Mouse (Mus musculus): ENCODE results near the gene Folr2. TPM values are rescaled to one million over a fixed set of nuclear protein-coding genes. Genes with fewer than 3 reads are reported as not detected.

Gene Folr2
- polyA plus RNA-seq, 2 experiments = 4.2 to 7.4 TPM

DNA sequence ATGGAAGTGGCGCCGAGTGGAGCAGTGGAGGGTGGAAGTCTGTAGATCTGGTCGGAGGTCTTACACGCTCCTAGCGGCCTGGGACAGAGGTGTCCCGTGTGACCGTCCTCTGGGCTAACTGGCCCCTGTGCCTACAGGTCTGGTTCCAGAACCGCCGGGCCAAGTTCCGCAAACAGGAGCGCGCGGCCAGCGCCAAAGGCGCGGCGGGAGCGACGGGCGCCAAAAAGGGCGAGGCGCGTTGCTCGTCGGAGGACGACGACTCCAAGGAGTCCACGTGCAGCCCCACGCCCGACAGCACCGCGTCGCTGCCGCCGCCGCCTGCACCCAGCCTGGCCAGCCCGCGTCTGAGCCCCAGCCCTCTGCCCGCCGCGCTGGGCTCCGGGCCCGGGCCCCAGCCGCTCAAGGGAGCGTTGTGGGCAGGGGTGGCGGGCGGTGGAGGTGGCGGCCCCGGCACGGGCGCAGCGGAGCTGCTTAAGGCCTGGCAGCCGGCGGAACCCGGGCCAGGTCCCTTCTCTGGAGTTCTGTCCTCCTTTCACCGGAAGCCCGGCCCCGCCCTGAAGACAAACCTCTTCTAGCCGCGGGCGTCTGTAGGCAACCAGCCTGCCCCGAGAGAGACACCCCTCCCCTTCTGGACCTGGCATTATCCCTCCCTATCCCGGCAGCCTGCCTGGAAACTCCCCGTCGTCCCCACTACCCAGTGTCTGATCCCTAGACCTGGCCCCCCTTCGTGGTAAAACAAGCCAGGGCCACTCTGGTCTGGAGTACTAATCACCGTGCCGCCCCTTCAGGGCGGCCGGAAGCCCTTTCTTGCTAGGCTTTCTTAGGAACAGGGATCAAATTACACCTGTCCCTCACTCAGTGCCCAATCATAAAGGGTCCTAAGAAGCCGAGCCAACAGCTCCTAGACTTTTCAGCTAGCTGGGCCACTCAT, 35.2 kb downstream of the Folr2 start:
- WGBS (ENCODE audit: insufficient replicate concordance) = under 1% methylated on average over 71 of the region's 71 CpGs
- peak overlapping the region in 1 of 2 experiments; percentile 37; a peak in 3 of 4 replicates for H3K4me3 ChIP-seq (ENCODE audit: insufficient read depth in 1 of 2, low read depth in 2 of 2, low read length in 2 of 2)

GRCm38 (mm10) chr7:101820295-101821030, 36.5 kb downstream of the Folr2 start:
- TF ChIP-seq CTCF (IDR thresholded peaks at IDR 0.05; ENCODE audit: low read depth) (no peak), EP300 (IDR thresholded peaks at IDR 0.05; ENCODE audit: low read depth) (no peak)
- Histone ChIP-seq H3K9me3 (ENCODE audit: control insufficient read depth, low read length) (no peaks in the 10 kb centered on the region), H3K27ac (no peak overlapping the region), H3K27me3 (ENCODE audit: control insufficient read depth, insufficient read depth, low read length) (peaks cover 68% of the 10 kb centered on the region), H3K4me3 (ENCODE audit: insufficient read depth in 1 of 2, low read depth in 2 of 2, low read length in 2 of 2) (no peak overlapping the region), H3K4me2 (ENCODE audit: low read depth) (no peak overlapping the region), H3K36me3 (replicated peaks; ENCODE audit: control insufficient read depth, insufficient read depth, low read depth) (no peaks in the 10 kb centered on the region), H3K9ac (replicated peaks) (no peak overlapping the region), H3K4me1 (replicated peaks; ENCODE audit: control insufficient read depth in 2 of 2, insufficient read depth in 2 of 2, low read length in 1 of 2) (no peaks in the 10 kb centered on the region)
- WGBS (ENCODE audit: insufficient replicate concordance) = 3% methylated on average over 35 of the region's 35 CpGs
- ATAC-seq (ENCODE audit: insufficient read depth) (no peak), DNase-seq (ENCODE audit: low read depth in 3 of 3, low spot score in 3 of 3) (no peak)

More for the DNA sequence above, 35.2 kb downstream of the Folr2 start:
- ATAC-seq (ENCODE audit: insufficient read depth) (peak; percentile 33; the same call in 1 of the 2 replicates), DNase-seq (ENCODE audit: low read depth in 3 of 3, low spot score in 3 of 3) (no peak)
- Histone ChIP-seq H3K4me2 (ENCODE audit: low read depth) (peak overlapping the region; percentile 56), H3K27me3 (ENCODE audit: control insufficient read depth, insufficient read depth, low read length) (peaks cover 67% of the 10 kb centered on the region), H3K36me3 (replicated peaks; ENCODE audit: control insufficient read depth, insufficient read depth, low read depth) (no peaks in the 10 kb centered on the region), H3K9ac (replicated peaks) (no peak overlapping the region), H3K4me1 (replicated peaks; ENCODE audit: control insufficient read depth in 2 of 2, insufficient read depth in 2 of 2, low read length in 1 of 2) (no peaks in the 10 kb centered on the region), H3K27ac (no peak overlapping the region), H3K9me3 (ENCODE audit: control insufficient read depth, low read length) (no peaks in the 10 kb centered on the region)
- no peak for TF ChIP-seq CTCF (IDR thresholded peaks at IDR 0.05; ENCODE audit: low read depth)
- TF ChIP-seq EP300 (IDR thresholded peaks at IDR 0.05; ENCODE audit: low read depth) = no peak

GRCm38 (mm10) chr7:101817861-101818401, 39.1 kb downstream of the Folr2 start, which contains the start of gene Phox2a:
TSS of gene Phox2a (plus strand) at chr7:101818313.
- Histone ChIP-seq H3K9me3 (ENCODE audit: control insufficient read depth, low read length) (no peaks in the 10 kb centered on the region), H3K27me3 (ENCODE audit: control insufficient read depth, insufficient read depth, low read length) (peaks cover 62% of the 10 kb centered on the region), H3K9ac (replicated peaks) (no peak within 1 kb of the TSS), H3K4me2 (ENCODE audit: low read depth) (peak within 1 kb of the TSS; percentile 24), H3K4me3 (ENCODE audit: insufficient read depth in 1 of 2, low read depth in 2 of 2, low read length in 2 of 2) (no peak within 1 kb of the TSS), H3K27ac (no peak within 1 kb of the TSS), H3K4me1 (replicated peaks; ENCODE audit: control insufficient read depth in 2 of 2, insufficient read depth in 2 of 2, low read length in 1 of 2) (no peaks in the 10 kb centered on the region), H3K36me3 (replicated peaks; ENCODE audit: control insufficient read depth, insufficient read depth, low read depth) (no peaks in the 10 kb centered on the region)
- DNase-seq (ENCODE audit: low read depth in 3 of 3, low spot score in 3 of 3) (no peak), ATAC-seq (ENCODE audit: insufficient read depth) (no peak)
- 2% methylated on average over 35 of the region's 45 CpGs for WGBS (ENCODE audit: insufficient replicate concordance)
- TF ChIP-seq EP300 (IDR thresholded peaks at IDR 0.05; ENCODE audit: low read depth) = no peak
- no peak for TF ChIP-seq CTCF (IDR thresholded peaks at IDR 0.05; ENCODE audit: low read depth)

Small RNA genes lying within 50 kb of the gene (microRNA-seq; reads per million reads assigned to microRNA genes)
- not detected for gene Gm22655

Other genes starting within 250 kb of the Folr2 start
- 4.1 and 8.3 TPM in 2 replicates for gene Clpb, start 193.6 kb downstream of the Folr2 start, polyA plus RNA-seq (2012; rRNA removed)
- 18.7 and 20.6 TPM in 2 replicates for gene Clpb, start 193.6 kb downstream of the Folr2 start, polyA plus RNA-seq (2014; fragmentation: Nextera tagmentation; extraction: Ambion mirVana)
- gene Phox2a, start 38.9 kb downstream of the Folr2 start, polyA plus RNA-seq (2012; rRNA removed) = 0.03 TPM in 1 of 2 replicates, not detected in the other
- gene Phox2a, start 38.9 kb downstream of the Folr2 start, polyA plus RNA-seq (2014; fragmentation: Nextera tagmentation; extraction: Ambion mirVana) = not detected in 2 replicates
- gene Inppl1, start 19.0 kb downstream of the Folr2 start, polyA plus RNA-seq (2012; rRNA removed) = 4.4 and 6.8 TPM in 2 replicates
- 0.69 and 2.0 TPM in 2 replicates for gene Inppl1, start 19.0 kb downstream of the Folr2 start, polyA plus RNA-seq (2014; fragmentation: Nextera tagmentation; extraction: Ambion mirVana)
- gene Anapc15, start 6.5 kb upstream of the Folr2 start, polyA plus RNA-seq (2012; rRNA removed) = 25.6 and 54.6 TPM in 2 replicates
- gene Anapc15, start 6.5 kb upstream of the Folr2 start, polyA plus RNA-seq (2014; fragmentation: Nextera tagmentation; extraction: Ambion mirVana) = 51.9 and 52.0 TPM in 2 replicates
- gene Folr1, start 13.6 kb upstream of the Folr2 start, polyA plus RNA-seq (2012; rRNA removed) = 0.33 and 0.53 TPM in 2 replicates
- gene Folr1, start 13.6 kb upstream of the Folr2 start, polyA plus RNA-seq (2014; fragmentation: Nextera tagmentation; extraction: Ambion mirVana) = 0.38 TPM in 1 of 2 replicates, not detected in the other
- gene Lamtor1, start 48.7 kb upstream of the Folr2 start, polyA plus RNA-seq (2012; rRNA removed) = 61.7 and 74.8 TPM in 2 replicates
- 63.3 and 67.8 TPM in 2 replicates for gene Lamtor1, start 48.7 kb upstream of the Folr2 start, polyA plus RNA-seq (2014; fragmentation: Nextera tagmentation; extraction: Ambion mirVana)
- gene Tomt, start 49.2 kb upstream of the Folr2 start, polyA plus RNA-seq (2012; rRNA removed) = 0.05 and 0.08 TPM in 2 replicates
- gene Tomt, start 49.2 kb upstream of the Folr2 start, polyA plus RNA-seq (2014; fragmentation: Nextera tagmentation; extraction: Ambion mirVana) = 0.09 and 0.13 TPM in 2 replicates
- gene Lrrc51, start 76.7 kb upstream of the Folr2 start, polyA plus RNA-seq (2012; rRNA removed) = 1.3 and 1.4 TPM in 2 replicates
- gene Lrrc51, start 76.7 kb upstream of the Folr2 start, polyA plus RNA-seq (2014; fragmentation: Nextera tagmentation; extraction: Ambion mirVana) = 1.8 and 2.1 TPM in 2 replicates
- 27.4 and 28.6 TPM in 2 replicates for gene Numa1, start 76.9 kb upstream of the Folr2 start, polyA plus RNA-seq (2012; rRNA removed)
- gene Numa1, start 76.9 kb upstream of the Folr2 start, polyA plus RNA-seq (2014; fragmentation: Nextera tagmentation; extraction: Ambion mirVana) = 36.2 and 41.3 TPM in 2 replicates
- gene Il18bp, start 161.5 kb upstream of the Folr2 start, polyA plus RNA-seq (2012; rRNA removed) = 12.7 and 14.8 TPM in 2 replicates
- 15.0 and 15.9 TPM in 2 replicates for gene Il18bp, start 161.5 kb upstream of the Folr2 start, polyA plus RNA-seq (2014; fragmentation: Nextera tagmentation; extraction: Ambion mirVana)
- 10.9 and 16.9 TPM in 2 replicates for gene Rnf121, start 208.3 kb upstream of the Folr2 start, polyA plus RNA-seq (2012; rRNA removed)
- 10.0 and 10.5 TPM in 2 replicates for gene Rnf121, start 208.3 kb upstream of the Folr2 start, polyA plus RNA-seq (2014; fragmentation: Nextera tagmentation; extraction: Ambion mirVana)
- gene Xndc1, start 208.3 kb upstream of the Folr2 start, polyA plus RNA-seq (2012; rRNA removed) = 14.7 and 16.0 TPM in 2 replicates
- 5.4 and 6.3 TPM in 2 replicates for gene Xndc1, start 208.3 kb upstream of the Folr2 start, polyA plus RNA-seq (2014; fragmentation: Nextera tagmentation; extraction: Ambion mirVana)
- gene Xntrpc, start 208.5 kb upstream of the Folr2 start, polyA plus RNA-seq (2012; rRNA removed) = 1.1 and 1.5 TPM in 2 replicates
- 0.20 and 0.36 TPM in 2 replicates for gene Xntrpc, start 208.5 kb upstream of the Folr2 start, polyA plus RNA-seq (2014; fragmentation: Nextera tagmentation; extraction: Ambion mirVana)
- 0.12 TPM in 1 of 2 replicates, not detected in the other for gene Trpc2, start 225.9 kb upstream of the Folr2 start, polyA plus RNA-seq (2012; rRNA removed)
- not detected in 2 replicates for gene Trpc2, start 225.9 kb upstream of the Folr2 start, polyA plus RNA-seq (2014; fragmentation: Nextera tagmentation; extraction: Ambion mirVana)
- gene Art1, start 244.5 kb upstream of the Folr2 start, polyA plus RNA-seq (2012; rRNA removed) = 0.04 TPM in 1 of 2 replicates, not detected in the other
- gene Art1, start 244.5 kb upstream of the Folr2 start, polyA plus RNA-seq (2014; fragmentation: Nextera tagmentation; extraction: Ambion mirVana) = not detected in 2 replicates